Mouse (Mus musculus): ENCODE results near the gene Efna3. TPM values are rescaled to one million over a fixed set of nuclear protein-coding genes. Genes with fewer than 3 reads are reported as not detected.

The Efna3 gene
- polyA plus RNA-seq, 1 experiment from 2014 or later, result 30.1 TPM

DNA sequence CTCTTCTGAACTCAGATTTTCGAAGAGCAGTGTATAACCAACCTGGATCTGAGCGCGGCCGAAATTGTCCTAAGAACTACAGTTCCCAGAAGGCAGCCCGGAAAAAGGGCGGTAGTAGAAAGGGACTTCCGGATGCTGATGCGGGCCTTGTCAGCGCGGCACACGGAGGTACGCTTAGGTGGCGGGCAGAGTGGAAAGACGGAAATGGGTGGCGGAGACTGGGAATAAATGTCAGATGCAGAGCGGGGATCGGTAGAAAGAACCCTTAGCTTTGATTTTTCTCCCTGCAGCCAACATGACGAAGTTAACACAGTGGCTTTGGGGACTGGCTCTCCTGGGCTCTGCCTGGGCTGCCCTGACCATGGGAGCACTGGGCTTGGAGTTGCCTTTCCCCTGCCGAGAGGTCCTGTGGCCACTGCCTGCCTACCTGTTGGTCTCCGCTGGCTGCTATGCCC, 56.3 kb downstream of the Efna3 start:
- WGBS, result under 1% methylated on average over 20 of the region's 20 CpGs
- H3K4me2 ChIP-seq (ENCODE audit: low read length), result peak overlapping the region; percentile 82

More for the DNA sequence above, 56.3 kb downstream of the Efna3 start:
- Histone ChIP-seq H3K27me3 (replicated peaks; ENCODE audit: control insufficient read depth, insufficient read depth, low read length) (no peaks in the 10 kb centered on the region), H3K27ac (ENCODE audit: low read depth, low read length) (peak overlapping the region; percentile 67), H3K36me3 (ENCODE audit: control insufficient read depth, insufficient read depth, low read length) (no peaks in the 10 kb centered on the region), H3K4me3 (ENCODE audit: low read depth, low read length) (peak overlapping the region; percentile 68), H3K9ac (ENCODE audit: low read length) (peak overlapping the region; percentile 84), H3K4me1 (ENCODE audit: control insufficient read depth, insufficient read depth, low read length) (peaks cover 19% of the 10 kb centered on the region), H3K9me3 (replicated peaks; ENCODE audit: control insufficient read depth, low read length) (no peaks in the 10 kb centered on the region)
- ATAC-seq (peak; percentile 93), DNase-seq (ENCODE audit: low spot score) (peak; percentile 94)

Other genes with a start within 250 kb of the Efna3 start
- 49.7 and 65.0 TPM in 2 replicates for gene Rusc1, start 229.7 kb downstream of the Efna3 start, polyA plus RNA-seq (2014; fragmentation: Nextera tagmentation; extraction: Ambion mirVana)
- not detected in 2 replicates for gene Gm43738, start 221.9 kb downstream of the Efna3 start, polyA plus RNA-seq (2014; fragmentation: Nextera tagmentation; extraction: Ambion mirVana)
- gene Fdps, start 221.0 kb downstream of the Efna3 start, polyA plus RNA-seq (2014; fragmentation: Nextera tagmentation; extraction: Ambion mirVana), result 337 and 389 TPM in 2 replicates
- 0.06 TPM in 1 of 2 replicates, not detected in the other for gene Pklr, start 186.8 kb downstream of the Efna3 start, polyA plus RNA-seq (2014; fragmentation: Nextera tagmentation; extraction: Ambion mirVana)
- 9.4 and 13.0 TPM in 2 replicates for gene Hcn3, start 162.8 kb downstream of the Efna3 start, polyA plus RNA-seq (2014; fragmentation: Nextera tagmentation; extraction: Ambion mirVana)
- 17.0 and 17.9 TPM in 2 replicates for gene Clk2, start 158.2 kb downstream of the Efna3 start, polyA plus RNA-seq (2014; fragmentation: Nextera tagmentation; extraction: Ambion mirVana)
- gene Scamp3, start 145.5 kb downstream of the Efna3 start, polyA plus RNA-seq (2014; fragmentation: Nextera tagmentation; extraction: Ambion mirVana), result 90.5 and 104 TPM in 2 replicates
- gene Fam189b, start 139.8 kb downstream of the Efna3 start, polyA plus RNA-seq (2014; fragmentation: Nextera tagmentation; extraction: Ambion mirVana), result 14.7 and 21.7 TPM in 2 replicates
- gene Gba, start 120.0 kb downstream of the Efna3 start, polyA plus RNA-seq (2014; fragmentation: Nextera tagmentation; extraction: Ambion mirVana), result 45.6 and 47.9 TPM in 2 replicates
- gene Thbs3, start 107.8 kb downstream of the Efna3 start, polyA plus RNA-seq (2014; fragmentation: Nextera tagmentation; extraction: Ambion mirVana), result 49.9 and 57.2 TPM in 2 replicates
- gene Mtx1, start 95.9 kb downstream of the Efna3 start, polyA plus RNA-seq (2014; fragmentation: Nextera tagmentation; extraction: Ambion mirVana), result 156 and 182 TPM in 2 replicates
- gene Muc1, start 93.9 kb downstream of the Efna3 start, polyA plus RNA-seq (2014; fragmentation: Nextera tagmentation; extraction: Ambion mirVana), result 1.2 and 1.9 TPM in 2 replicates
- 197 and 234 TPM in 2 replicates for gene Krtcap2, start 77.0 kb downstream of the Efna3 start, polyA plus RNA-seq (2014; fragmentation: Nextera tagmentation; extraction: Ambion mirVana)
- gene Trim46, start 76.7 kb downstream of the Efna3 start, polyA plus RNA-seq (2014; fragmentation: Nextera tagmentation; extraction: Ambion mirVana), result 34.0 and 50.3 TPM in 2 replicates
- 91.5 and 112 TPM in 2 replicates for gene Dpm3, start 63.6 kb downstream of the Efna3 start, polyA plus RNA-seq (2014; fragmentation: Nextera tagmentation; extraction: Ambion mirVana)
- 32.4 and 38.4 TPM in 2 replicates for gene Slc50a1, start 52.4 kb downstream of the Efna3 start, polyA plus RNA-seq (2014; fragmentation: Nextera tagmentation; extraction: Ambion mirVana)
- gene Efna1, start 41.8 kb downstream of the Efna3 start, polyA plus RNA-seq (2014; fragmentation: Nextera tagmentation; extraction: Ambion mirVana), result 10.5 and 11.6 TPM in 2 replicates
- gene Efna4, start 15.1 kb upstream of the Efna3 start, polyA plus RNA-seq (2014; fragmentation: Nextera tagmentation; extraction: Ambion mirVana), result 12.3 and 14.6 TPM in 2 replicates
- 13.4 and 19.3 TPM in 2 replicates for gene Adam15, start 27.0 kb upstream of the Efna3 start, polyA plus RNA-seq (2014; fragmentation: Nextera tagmentation; extraction: Ambion mirVana)
- 0.08 and 0.15 TPM in 2 replicates for gene Dcst2, start 39.0 kb upstream of the Efna3 start, polyA plus RNA-seq (2014; fragmentation: Nextera tagmentation; extraction: Ambion mirVana)
- 0.78 and 0.83 TPM in 2 replicates for gene Dcst1, start 42.3 kb upstream of the Efna3 start, polyA plus RNA-seq (2014; fragmentation: Nextera tagmentation; extraction: Ambion mirVana)
- 0.28 and 0.41 TPM in 2 replicates for gene Zbtb7b, start 71.8 kb upstream of the Efna3 start, polyA plus RNA-seq (2014; fragmentation: Nextera tagmentation; extraction: Ambion mirVana)
- not detected in 2 replicates for gene Lenep, start 79.8 kb upstream of the Efna3 start, polyA plus RNA-seq (2014; fragmentation: Nextera tagmentation; extraction: Ambion mirVana)
- 34.9 and 41.0 TPM in 2 replicates for gene Flad1, start 88.9 kb upstream of the Efna3 start, polyA plus RNA-seq (2014; fragmentation: Nextera tagmentation; extraction: Ambion mirVana)
- gene Cks1b, start 95.4 kb upstream of the Efna3 start, polyA plus RNA-seq (2014; fragmentation: Nextera tagmentation; extraction: Ambion mirVana), result 200 and 269 TPM in 2 replicates
- gene Shc1, start 95.5 kb upstream of the Efna3 start, polyA plus RNA-seq (2014; fragmentation: Nextera tagmentation; extraction: Ambion mirVana), result 9.9 and 11.8 TPM in 2 replicates
- 35.2 and 41.1 TPM in 2 replicates for gene Pygo2, start 107.2 kb upstream of the Efna3 start, polyA plus RNA-seq (2014; fragmentation: Nextera tagmentation; extraction: Ambion mirVana)
- gene Pbxip1, start 113.7 kb upstream of the Efna3 start, polyA plus RNA-seq (2014; fragmentation: Nextera tagmentation; extraction: Ambion mirVana), result 7.7 and 8.3 TPM in 2 replicates
- 84.4 and 90.2 TPM in 2 replicates for gene Pmvk, start 131.6 kb upstream of the Efna3 start, polyA plus RNA-seq (2014; fragmentation: Nextera tagmentation; extraction: Ambion mirVana)
- gene Kcnn3, start 197.2 kb upstream of the Efna3 start, polyA plus RNA-seq (2014; fragmentation: Nextera tagmentation; extraction: Ambion mirVana), result 4.8 and 6.1 TPM in 2 replicates